Mouse (Mus musculus): Measurements from ENCODE around the gene Slc39a8. TPM values are rescaled to one million over a fixed set of nuclear protein-coding genes. Genes with fewer than 3 reads are reported as not detected.

Gene Slc39a8
- total RNA-seq, 2 experiments from 2014 or later, result 1.8 to 2.3 TPM

DNA sequence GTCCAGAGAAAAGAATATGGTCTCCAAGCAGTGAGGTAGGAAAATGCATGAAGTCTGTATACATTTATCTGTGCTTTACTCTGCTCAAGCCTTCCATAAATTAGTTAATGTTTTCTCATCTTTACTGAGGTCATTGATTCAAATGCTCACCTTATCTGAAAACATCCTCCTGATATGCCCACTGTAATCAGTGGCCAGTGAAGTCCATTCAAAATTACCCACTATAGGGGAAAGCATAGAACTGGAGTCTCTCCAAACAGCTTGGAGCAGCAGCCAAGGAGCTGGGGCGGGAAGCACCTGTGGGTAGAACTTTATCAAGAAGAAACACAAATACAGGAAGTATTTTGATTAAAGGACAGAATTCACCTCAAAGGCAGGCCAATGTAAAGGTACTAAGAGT, 19.8 kb downstream of the Slc39a8 start:
- no peak for DNase-seq (ENCODE audit: low spot score in 2 of 2)

DNA sequence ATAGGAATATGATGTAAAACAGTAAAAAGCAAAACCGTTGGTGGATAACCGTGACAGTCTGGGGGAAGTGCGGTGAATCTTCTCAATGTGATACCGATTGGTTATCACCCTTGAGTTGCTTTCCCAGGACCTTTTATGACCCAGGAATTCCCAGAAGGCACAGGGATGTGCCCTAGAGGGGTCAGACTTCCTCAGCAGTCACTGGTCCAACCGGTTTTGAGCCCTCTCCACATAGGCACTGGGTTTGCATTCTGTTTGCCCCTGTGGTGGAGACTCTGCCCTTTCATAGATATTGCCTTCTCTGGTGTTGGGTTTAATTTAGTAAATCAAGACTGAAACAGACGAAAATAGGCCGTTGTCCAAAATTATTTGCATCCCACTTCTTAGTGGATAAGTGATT, 20.8 kb downstream of the Slc39a8 start:
- no peak for DNase-seq (ENCODE audit: low spot score in 2 of 2)

DNA sequence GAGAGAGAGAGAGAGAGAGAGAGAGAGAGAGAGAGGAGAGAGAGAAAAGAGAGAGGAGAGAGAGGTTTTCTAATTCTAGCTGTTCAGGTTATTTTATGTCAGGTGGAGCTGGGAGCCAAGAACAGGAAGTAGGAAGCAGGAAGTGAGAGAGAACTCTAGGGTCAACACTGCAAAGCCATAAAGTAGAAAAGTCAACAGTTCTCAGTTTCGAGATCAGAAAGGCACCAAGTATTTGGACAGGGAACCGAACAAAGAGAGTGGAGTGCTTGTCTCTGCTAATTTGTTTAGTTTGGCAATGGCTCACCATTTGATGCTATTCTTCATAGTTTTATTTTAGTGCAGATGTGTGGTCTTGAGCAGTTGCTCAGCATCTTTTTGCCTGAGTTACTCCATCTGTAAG, 26.5 kb downstream of the Slc39a8 start:
- DNase-seq (ENCODE audit: low spot score in 2 of 2), result no peak

DNA sequence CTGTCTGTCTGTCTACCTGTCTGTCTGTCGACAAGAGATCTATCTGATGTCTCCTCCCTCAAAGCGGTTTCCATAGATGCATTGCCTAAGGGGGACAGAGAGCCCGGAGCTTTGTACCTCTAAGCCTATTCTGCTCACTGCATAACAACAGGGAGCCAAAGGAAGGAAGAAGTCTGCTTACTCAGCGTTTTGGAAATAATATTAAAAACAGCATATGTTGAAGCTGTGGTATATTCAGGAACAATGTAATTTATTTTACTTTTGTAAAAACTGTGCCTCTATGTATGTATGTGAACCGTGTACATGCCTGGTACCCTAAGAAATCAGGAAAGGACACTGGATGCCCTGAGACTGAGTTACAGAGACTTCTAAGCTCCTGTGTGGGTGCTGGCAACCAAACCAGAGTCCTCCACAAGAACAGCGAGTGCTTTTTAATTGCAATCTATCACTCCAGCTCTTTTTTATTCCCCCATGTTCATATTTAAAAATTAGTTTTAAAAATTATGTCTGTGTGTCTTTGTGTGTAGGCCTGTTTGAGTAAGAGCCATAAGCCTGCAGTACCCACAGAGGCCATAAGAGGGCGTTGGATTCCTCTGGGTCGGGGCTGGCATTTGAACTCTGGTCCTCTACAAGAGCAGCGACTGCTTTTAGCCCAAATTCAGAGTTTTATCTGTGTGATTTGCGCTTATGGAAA, 28.7 kb downstream of the Slc39a8 start:
- DNase-seq (ENCODE audit: low spot score in 2 of 2), result no peak

DNA sequence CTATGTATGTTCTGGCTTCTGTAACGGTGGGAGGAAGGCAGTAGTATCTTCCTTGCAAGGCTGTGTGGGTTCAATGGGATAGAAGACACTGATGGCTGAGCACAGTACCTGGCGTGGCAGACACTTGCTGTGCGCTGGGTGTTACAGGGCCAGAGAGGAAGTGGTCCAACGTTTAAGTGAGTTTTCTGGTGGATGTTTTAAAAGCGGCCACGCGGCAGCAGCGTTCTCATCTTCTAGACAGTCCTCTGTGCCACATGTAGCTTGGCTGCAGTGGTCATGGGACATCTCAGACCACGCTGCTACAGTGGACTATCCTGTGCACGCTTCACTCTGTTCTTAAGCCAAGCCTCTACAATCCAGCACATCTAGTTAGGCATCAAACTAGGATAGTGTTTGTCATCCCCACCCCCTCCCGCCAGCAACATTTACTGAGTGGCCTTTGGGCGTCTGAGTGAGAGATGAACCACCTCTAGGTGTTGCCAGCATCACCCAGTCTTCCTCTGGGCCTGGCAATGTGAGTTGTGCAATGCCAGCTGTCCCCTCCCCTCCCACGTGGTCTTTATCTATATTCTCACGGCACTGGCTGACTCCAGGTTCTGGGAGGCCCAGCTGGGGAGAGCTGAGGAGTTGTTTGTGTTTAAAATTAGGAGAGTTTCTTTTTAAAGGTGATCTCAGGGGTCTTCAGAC, 29.4 kb downstream of the Slc39a8 start:
- DNase-seq (ENCODE audit: low spot score in 2 of 2), result no peak

DNA sequence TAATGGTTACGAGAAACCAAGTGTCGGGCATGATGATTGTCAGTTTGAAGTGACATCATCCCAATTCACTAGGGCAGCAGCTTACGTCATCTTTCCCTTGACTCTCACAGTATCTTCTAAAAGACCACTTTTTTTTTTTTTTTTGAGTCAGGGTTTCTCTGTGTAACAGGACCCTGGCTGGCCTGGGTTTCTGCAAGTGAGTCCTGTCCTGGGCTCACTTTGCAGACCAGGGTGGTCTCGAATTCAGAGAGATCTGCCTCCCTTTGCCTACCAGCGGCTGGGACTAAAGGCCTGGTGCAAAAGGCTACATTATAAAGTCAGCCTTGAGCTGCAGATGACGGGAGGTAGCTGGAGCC, 29.9 kb downstream of the Slc39a8 start:
- DNase-seq (ENCODE audit: low spot score in 2 of 2), result no peak

DNA sequence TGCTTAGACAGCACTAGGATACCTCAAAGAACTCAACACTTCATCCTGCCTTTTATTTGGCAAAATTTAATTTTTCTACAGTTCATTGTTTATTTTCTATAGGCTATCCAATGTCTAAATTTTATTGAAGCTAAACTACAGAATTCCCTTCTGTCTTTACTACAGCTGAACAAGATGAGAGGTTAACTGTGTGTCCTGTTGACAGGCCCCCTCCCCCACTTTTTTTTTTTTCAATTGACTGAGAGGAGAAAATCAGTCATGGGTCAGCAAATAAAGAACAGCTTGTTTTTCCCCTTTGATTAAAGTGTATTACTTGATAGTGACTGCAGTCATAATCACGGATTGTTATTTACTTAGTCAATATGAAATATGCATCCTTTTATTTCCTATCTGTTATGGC, 31.2 kb downstream of the Slc39a8 start:
- DNase-seq (ENCODE audit: low spot score in 2 of 2), result no peak

DNA sequence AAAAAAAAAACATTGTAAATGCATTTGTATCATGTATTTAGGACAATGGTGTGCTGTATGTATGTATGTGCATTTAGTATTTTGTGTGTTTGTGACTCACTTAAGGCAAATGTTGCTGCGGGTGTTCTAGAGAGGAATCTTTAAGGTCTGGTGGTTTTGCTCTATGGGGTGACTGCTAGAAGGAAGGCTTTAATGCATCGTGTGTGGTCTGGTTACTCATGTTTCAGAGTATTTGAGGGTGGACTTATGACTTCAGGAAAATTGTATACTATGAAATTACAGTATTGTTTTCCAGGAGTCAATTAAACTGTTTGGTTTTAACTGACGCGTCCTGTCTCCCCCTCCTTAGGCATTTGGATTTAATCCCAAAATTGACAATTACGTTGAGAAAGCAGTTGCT, 32.1 kb downstream of the Slc39a8 start:
- DNase-seq (ENCODE audit: low spot score in 2 of 2), result no peak

DNA sequence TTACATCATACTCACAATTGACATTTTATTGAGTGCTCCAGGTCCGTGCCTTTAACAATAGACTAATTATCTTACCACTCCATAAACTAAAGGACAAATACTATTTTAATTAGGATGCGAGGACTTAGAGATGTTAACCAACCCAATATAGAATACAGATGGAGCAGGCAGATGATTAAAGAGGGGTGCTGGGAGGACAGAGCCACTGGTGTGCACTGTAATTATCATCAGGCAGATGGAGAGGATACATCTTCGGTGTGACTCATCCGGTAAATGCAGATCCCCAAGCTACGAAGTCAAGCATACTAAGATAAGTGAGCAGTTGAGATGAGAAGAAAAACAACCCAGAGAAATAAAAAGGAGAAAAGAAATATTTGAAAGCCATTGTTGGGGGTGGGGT, 34.4 kb downstream of the Slc39a8 start:
- no peak for DNase-seq (ENCODE audit: low spot score in 2 of 2)

DNA sequence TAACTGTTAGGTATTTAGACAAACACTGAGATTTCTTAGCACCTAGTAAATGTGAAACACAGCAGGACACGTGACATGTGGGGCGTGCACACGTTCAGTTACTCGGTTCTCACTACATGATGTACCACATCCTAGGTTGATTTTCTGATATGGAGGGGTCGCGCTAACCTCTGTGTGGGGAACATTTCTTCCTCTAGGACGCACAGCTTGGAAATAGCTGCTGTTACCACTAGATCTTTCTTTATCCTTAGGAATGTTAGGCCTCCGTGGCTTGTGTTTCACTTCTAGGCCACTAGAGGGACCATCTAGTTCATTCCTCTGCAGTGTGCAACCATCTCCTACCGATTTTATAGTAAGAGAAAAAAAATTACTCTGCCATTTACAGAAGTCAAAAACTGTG, 37.7 kb downstream of the Slc39a8 start:
- DNase-seq (ENCODE audit: low spot score in 2 of 2), result no peak

DNA sequence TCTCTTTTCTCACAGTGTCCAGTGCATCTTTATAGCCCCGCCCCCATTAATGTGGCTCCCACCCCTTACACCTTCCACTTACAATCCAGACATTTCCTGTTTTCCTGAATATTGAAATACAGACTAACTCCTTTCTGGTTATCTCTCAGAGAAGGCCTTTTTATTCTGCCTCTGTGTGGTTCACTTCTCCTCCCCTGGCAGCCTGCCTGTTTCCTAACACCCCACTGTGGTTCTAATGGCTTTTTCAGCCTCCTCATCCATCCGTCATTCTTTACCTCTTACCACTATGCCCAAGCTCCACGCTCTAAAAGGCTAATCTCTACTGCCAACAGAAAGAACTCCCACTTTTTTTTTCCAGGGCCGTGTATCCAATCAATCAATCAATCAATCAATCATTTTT, 44.0 kb downstream of the Slc39a8 start:
- DNase-seq (ENCODE audit: low spot score in 2 of 2), result no peak

DNA sequence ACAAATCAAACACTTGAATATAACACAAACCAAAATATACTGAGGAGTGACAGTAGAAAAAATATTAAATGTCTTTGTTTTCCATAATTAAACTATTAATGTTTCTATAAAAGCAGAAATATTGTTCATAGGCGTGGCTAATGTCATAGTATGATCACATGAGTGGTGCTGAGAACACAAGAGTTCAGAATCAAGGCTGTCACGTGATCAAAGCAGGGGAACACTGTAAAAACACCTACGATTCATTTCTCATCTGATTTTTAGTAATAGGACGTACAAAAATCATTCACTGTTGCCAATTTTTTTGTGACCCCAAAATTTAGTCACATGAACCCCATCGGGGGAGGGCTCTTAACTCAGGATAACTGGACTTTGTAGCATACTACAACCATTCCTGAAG, 47.2 kb downstream of the Slc39a8 start:
- DNase-seq (ENCODE audit: low spot score in 2 of 2), result no peak

DNA sequence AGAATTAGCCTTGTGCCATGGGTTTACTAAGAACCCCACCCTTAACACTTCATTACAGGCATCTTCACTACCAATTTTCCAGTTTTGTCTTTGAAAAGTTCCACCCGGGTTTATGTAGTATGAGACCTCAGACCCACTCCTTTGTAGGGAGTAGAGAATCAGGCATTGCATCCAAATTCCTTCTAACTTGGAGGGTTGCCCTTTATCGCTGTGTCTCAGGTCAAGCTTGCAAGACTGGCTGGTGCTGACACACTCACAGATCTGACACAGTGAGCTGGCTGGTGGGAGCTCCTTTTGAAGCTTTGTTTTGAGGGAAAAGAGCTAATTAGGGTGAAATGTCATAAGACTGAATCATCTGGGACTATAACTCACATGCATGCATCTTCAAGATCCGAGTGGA, 48.5 kb downstream of the Slc39a8 start:
- DNase-seq (ENCODE audit: low spot score in 2 of 2), result no peak

DNA sequence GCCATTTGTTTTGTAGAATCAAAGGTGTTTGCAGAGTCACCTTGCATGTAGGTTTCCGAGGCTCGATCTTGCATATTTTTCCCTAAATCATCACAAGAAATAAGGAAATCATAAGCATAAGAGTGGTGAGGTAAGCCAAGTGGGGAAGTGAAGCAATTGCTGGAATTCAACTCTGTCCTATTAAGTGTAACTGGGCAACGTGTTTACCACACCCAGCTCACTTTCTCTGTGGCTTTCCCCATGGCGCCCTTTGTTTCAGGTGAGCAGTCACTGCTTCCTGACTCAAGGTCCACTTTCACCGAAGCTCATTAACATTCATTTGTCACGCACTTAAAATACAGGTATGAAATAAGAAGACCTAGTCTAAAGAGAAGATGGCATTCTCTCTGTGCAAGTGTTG, 53.0 kb downstream of the Slc39a8 start:
- DNase-seq (ENCODE audit: low spot score in 2 of 2), result no peak

DNA sequence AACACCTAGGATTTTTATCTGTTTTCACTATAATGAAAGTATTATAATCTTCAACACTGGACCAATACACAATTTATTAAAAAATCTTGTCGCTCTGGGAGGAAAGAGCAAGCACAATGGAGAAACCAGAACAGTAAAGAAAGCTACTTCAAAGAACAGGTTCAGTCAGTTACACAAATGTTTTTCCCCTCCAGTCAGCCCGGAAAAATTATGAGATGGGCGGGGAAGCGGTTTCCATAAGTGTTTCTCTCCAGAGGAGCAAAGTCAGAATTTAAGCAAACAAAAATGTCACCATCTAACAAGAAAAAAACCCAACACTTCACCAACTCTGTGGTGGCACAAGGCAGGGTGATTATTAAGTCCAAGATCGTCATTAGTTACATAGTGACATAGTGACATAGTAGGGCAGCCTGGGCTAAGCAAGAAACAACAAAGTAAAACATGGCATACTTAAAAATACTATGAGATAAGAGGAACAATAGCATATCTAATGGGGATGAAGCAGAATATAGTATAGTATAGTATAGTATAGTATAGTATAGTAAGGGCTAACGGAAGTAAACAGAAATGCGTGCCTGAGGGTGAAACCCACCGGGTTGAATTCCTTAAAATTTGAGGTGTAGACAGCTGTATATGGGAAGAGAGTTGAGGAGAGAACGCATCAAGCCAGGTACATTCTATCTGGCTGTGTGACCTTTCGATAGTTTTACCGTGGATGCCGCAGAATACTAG, 61.0 kb downstream of the Slc39a8 start:
- DNase-seq (ENCODE audit: low spot score in 2 of 2), result no peak

DNA sequence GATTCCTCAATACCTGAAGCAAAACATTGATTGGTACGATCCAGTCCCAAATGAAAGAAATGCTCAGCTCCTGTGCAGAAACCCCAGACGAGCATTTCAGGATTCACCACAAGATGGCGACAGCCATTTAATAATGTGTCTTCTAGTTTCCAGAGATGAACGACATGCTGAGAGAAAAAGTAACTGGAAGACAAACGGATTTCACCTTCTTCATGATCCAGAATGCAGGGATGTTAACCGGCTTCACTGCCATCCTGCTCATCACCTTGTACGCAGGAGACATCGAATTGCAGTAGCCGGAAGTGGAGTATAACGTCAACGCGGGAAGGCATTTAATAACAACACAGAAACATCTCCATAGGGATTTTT, 61.6 kb downstream of the Slc39a8 start:
- peak; percentile 22 to 67 for DNase-seq (ENCODE audit: low spot score in 2 of 2)

DNA sequence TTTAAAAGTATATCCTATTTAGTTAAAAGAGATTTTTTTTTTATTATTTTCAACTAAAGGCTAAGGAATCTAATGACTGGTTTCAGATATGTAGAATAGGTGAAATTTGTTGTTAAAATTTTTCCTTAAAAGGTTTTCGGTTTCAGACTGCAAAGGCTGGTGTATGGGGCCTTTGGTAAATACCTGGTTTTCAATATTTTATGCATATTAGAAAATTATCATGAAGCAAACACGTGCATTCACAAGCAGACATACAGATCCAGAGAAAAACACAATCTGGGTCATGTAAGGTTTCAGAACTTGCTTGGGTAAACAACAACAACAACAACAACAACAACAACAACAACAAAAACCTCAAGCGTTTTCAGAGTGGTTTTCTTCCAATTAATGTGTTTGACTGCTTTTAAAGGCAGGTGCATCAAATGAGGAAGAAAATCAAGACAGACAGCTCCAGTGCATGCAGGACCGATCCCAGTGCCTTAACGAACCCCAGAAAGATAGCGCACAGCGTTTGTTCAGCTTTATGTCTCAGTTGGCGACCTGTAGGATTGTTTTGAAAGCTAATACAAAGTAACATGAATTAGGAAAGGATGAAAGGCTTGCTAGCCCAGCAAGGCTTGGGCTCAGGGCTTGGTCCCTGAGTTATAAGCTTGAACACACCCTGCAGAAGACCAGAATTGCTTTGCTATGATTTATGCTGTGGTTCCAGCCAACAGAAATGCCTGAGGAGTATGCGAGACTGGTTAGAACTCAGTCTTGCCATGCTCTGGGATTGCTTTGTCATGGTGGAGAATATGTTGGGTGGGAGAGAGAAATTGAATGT, 62.2 kb downstream of the Slc39a8 start:
- no peak for DNase-seq (ENCODE audit: low spot score in 2 of 2)

DNA sequence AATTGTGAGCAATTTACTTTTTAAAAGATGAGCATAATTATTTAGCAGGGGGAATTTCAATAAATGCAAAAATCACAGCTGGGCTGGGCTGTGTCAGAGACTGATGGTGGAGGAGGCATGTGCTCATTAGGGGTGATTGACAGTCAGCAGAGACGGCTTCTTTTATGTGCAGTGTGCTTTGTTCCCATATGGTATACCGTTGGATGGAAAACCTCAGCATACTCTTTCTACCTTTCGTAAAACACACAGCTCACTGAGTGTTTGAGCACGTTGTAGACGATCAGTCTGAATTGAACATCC, 62.7 kb downstream of the Slc39a8 start:
- DNase-seq (ENCODE audit: low spot score in 2 of 2), result no peak

DNA sequence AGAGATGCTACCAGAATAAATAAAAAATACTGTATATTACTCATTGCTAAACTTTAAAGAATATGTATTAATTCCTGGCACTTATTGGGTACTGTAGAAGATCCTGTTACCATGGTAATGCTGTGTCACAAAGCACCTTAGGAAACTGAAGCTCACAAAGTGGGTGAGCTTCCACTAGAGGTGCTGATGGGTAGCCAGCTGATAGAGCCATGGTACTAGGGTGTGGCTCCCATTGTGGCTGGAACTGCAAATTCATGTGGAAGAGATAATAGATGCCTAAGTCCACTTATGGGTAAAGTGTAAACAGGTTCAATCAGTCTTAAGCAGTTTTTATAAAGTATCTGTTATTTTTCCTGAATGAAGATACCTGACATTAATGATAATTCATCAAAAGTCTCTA, 64.3 kb downstream of the Slc39a8 start:
- DNase-seq (ENCODE audit: low spot score in 2 of 2), result no peak

DNA sequence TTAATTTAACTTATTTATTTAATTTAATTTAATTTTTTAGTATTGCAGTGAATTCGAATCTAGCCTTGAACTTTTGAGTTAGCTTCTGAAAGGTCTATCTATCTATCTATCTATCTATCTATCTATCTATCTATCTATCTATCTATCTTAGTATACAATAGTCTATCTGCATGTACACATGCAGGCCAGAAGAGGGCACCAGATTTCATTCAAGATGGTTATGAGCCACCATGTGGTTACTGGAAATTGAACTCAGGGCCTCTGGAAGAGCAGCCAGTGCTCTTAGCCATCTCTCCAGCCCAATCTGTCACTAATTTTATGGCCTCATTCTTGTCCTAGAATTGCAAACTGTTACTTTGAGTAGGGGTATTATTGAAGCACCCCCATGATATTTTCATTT, 78.3 kb downstream of the Slc39a8 start:
- no peak for DNase-seq (ENCODE audit: low spot score in 2 of 2)

DNA sequence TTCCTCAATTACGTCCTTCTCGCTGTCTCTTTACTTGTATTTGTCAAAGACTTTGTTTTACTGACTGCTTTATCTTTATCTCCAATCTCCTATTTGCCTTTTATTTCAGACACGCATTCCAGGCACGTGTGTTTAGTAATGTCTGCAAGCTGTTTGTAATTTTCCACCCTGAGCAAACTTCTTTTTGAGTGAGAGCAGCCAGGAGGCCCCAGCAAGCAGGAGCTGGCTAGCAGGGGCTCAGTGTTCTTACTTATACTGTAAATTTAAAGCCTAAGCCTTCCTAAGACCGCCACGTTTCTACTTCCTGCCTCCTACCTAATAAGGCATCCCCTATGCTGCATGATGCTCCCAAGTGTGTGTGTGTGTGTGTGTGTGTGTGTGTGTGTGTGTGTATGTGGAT, 79.8 kb downstream of the Slc39a8 start:
- no peak for DNase-seq (ENCODE audit: low spot score in 2 of 2)

DNA sequence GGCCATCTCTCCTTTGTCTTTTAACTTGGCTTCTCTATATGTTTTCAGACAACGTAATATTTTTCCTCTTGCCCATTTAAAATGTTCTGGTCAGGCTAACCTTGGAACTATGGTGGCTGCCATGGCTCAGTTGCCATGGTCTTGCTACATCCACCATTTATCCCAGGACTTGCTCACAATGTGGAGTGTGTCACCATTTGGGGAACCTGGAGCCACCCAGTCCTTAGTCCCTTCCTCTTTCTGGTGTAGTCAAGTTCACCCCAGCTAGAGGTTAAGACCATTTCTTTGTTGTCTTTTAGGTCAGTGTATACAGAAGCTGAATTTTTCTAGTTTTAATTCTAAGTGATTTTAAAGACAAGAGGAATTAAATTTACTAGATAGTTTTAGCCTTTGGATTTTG, 80.7 kb downstream of the Slc39a8 start:
- no peak for DNase-seq (ENCODE audit: low spot score in 2 of 2)

All from gastrocnemius, postnatal 4 days (tissue).